Mouse (Mus musculus) kidney, postnatal 0 days (tissue): ENCODE data around the gene Gabbr2. TPM values are rescaled to one million over a fixed set of nuclear protein-coding genes. Genes with fewer than 3 reads are reported as not detected.

Experiments
- ATAC-seq: fragments of 200-750 bp; cut with Nextera tagmentation; replicated peaks from 2 replicates; pipeline ENCODE4 v1.8.0; 2017; ENCODE audit warnings: low read depth, moderate number of reproducible peaks, moderate TSS enrichment, moderate library complexity; ENCODE audit not compliant: low FRiP score
- DNase-seq: peaks from one replicate; pipeline ENCODE4 v3.0.0-alpha.2; 2016; ENCODE audit warnings: low spot score
- H3K27ac ChIP-seq: fragments of 300-500 bp; sonication (generic); 2 replicates; pipeline ENCODE4 v1.5.1; 2014; ENCODE audit warnings: mild to moderate bottlenecking
- H3K27me3 ChIP-seq: fragments of 300-500 bp; sonication (generic); 2 replicates; pipeline ENCODE4 v1.6.1; 2014; ENCODE audit warnings: low read length, mixed read lengths; ENCODE audit not compliant: insufficient read depth
- H3K36me3 ChIP-seq: fragments of 300-500 bp; sonication (generic); 2 replicates; pipeline ENCODE4 v1.6.1; 2014; ENCODE audit warnings: low read length, mixed read lengths; ENCODE audit not compliant: insufficient read depth
- H3K4me1 ChIP-seq: fragments of 300-500 bp; sonication (generic); replicated peaks from 2 replicates; pipeline ENCODE4 v1.6.1; 2014; ENCODE audit warnings: antibody characterized with exemption, low read length, mixed read lengths; ENCODE audit not compliant: insufficient read depth
- H3K4me2 ChIP-seq: fragments of 300-500 bp; sonication (generic); 2 replicates; pipeline ENCODE4 v1.6.1; 2014; ENCODE audit warnings: mild to moderate bottlenecking, low read length, moderate library complexity, mixed read lengths
- H3K4me3 ChIP-seq: fragments of 300-500 bp; sonication (generic); replicated peaks from 2 replicates; pipeline ENCODE4 v1.5.1; 2014; ENCODE audit warnings: low read depth, low read length
- H3K9ac ChIP-seq: fragments of 300-500 bp; sonication (generic); 2 replicates; pipeline ENCODE4 v1.6.1; 2014; ENCODE audit warnings: low read depth, low read length
- H3K9me3 ChIP-seq: fragments of 300-500 bp; sonication (generic); replicated peaks from 2 replicates; pipeline ENCODE4 v1.6.1; 2016; ENCODE audit warnings: low read length, inconsistent platforms, mixed read lengths
- CTCF ChIP-seq: IDR thresholded peaks from 2 replicates; pipeline ENCODE4 v1.5.1; 2016; ENCODE audit warnings: antibody characterized with exemption, low read depth, mild to moderate bottlenecking, moderate library complexity
- whole genome bisulfite sequencing: fragments of 180-500 bp; shearing (Covaris S2); extraction: QIAGEN DNeasy Blood & Tissue Kit; methylation state at CpG from one replicate; pipeline ENCODE4 v1.1.7; 2014; 5-methylcytosine and 5-hydroxymethylcytosine counted together
- polyA plus RNA-seq: library from polyadenylated mRNA; unstranded; fragments of >200 nt; fragmentation: Nextera tagmentation; extraction: Ambion mirVana; gene quantifications from 2 replicates; pipeline ENCODE4 v1.2.1, GENCODE M21; 2015

Gabbr2 gene
- polyA plus RNA-seq, 1 experiment from 2014 or later = 0.22 TPM

GRCm38 (mm10) chr4:46982912-46983311 is 8.8 kb downstream of the Gabbr2 start:
- Histone ChIP-seq H3K27me3 (no peaks in the 10 kb centered on the region), H3K9me3 (no peaks in the 10 kb centered on the region), H3K27ac (no peak overlapping the region), H3K4me1 (no peaks in the 10 kb centered on the region), H3K9ac (no peak overlapping the region), H3K36me3 (no peaks in the 10 kb centered on the region), H3K4me3 (no peak overlapping the region), H3K4me2 (no peak overlapping the region)
- no peak for TF ChIP-seq CTCF
- WGBS = 72% methylated on average over 5 of the region's 5 CpGs
- ATAC-seq (no peak), DNase-seq (no peak)

- no peaks in the 10 kb centered on the region for H3K4me1 ChIP-seq
- H3K36me3 ChIP-seq = no peaks in the 10 kb centered on the region
- WGBS = 81% methylated on average over 4 of the region's 4 CpGs
- DNase-seq = no peak
- ATAC-seq = no peak
- H3K9ac ChIP-seq = no peak overlapping the region
- H3K9me3 ChIP-seq = no peaks in the 10 kb centered on the region
- TF ChIP-seq CTCF = no peak
- no peak overlapping the region for H3K4me2 ChIP-seq
- no peak overlapping the region for H3K4me3 ChIP-seq
- no peak overlapping the region for H3K27ac ChIP-seq
- no peaks in the 10 kb centered on the region for H3K27me3 ChIP-seq
Measured at GRCm38 (mm10) chr4:46982094-46982493, 9.6 kb downstream of the Gabbr2 start.

- Histone ChIP-seq H3K4me3 (no peak overlapping the region), H3K27me3 (no peaks in the 10 kb centered on the region), H3K9me3 (no peaks in the 10 kb centered on the region), H3K4me1 (no peaks in the 10 kb centered on the region), H3K9ac (no peak overlapping the region), H3K36me3 (no peaks in the 10 kb centered on the region), H3K4me2 (no peak overlapping the region), H3K27ac (no peak overlapping the region)
- ATAC-seq (no peak), DNase-seq (no peak)
- TF ChIP-seq CTCF = no peak
- 87% methylated on average over 6 of the region's 6 CpGs for WGBS
Measured at GRCm38 (mm10) chr4:46978371-46978770, 13.3 kb downstream of the Gabbr2 start.

GRCm38 (mm10) chr4:46977161-46977560 is 14.5 kb downstream of the Gabbr2 start:
- no peaks in the 10 kb centered on the region for H3K36me3 ChIP-seq
- no peak overlapping the region for H3K9ac ChIP-seq
- H3K4me3 ChIP-seq = no peak overlapping the region
- no peak for ATAC-seq
- no peaks in the 10 kb centered on the region for H3K27me3 ChIP-seq
- 90% methylated on average over 7 of the region's 7 CpGs for WGBS
- no peaks in the 10 kb centered on the region for H3K9me3 ChIP-seq
- DNase-seq = no peak
- no peak overlapping the region for H3K27ac ChIP-seq
- no peaks in the 10 kb centered on the region for H3K4me1 ChIP-seq
- H3K4me2 ChIP-seq = no peak overlapping the region
- no peak for TF ChIP-seq CTCF

GRCm38 (mm10) chr4:46976671-46977071 is 15.0 kb downstream of the Gabbr2 start:
- Histone ChIP-seq H3K36me3 (no peaks in the 10 kb centered on the region), H3K27me3 (no peaks in the 10 kb centered on the region), H3K4me2 (no peak overlapping the region), H3K27ac (no peak overlapping the region), H3K9ac (no peak overlapping the region), H3K4me3 (no peak overlapping the region), H3K4me1 (no peaks in the 10 kb centered on the region), H3K9me3 (no peaks in the 10 kb centered on the region)
- 74% methylated on average over 11 of the region's 11 CpGs for WGBS
- no peak for TF ChIP-seq CTCF
- ATAC-seq (no peak), DNase-seq (no peak)

- no peak for TF ChIP-seq CTCF
- no peak overlapping the region for H3K27ac ChIP-seq
- H3K36me3 ChIP-seq = no peaks in the 10 kb centered on the region
- no peaks in the 10 kb centered on the region for H3K4me1 ChIP-seq
- 60% methylated on average over 10 of the region's 10 CpGs for WGBS
- no peak overlapping the region for H3K4me2 ChIP-seq
- no peak overlapping the region for H3K4me3 ChIP-seq
- H3K27me3 ChIP-seq = no peaks in the 10 kb centered on the region
- H3K9ac ChIP-seq = no peak overlapping the region
- ATAC-seq = no peak
- DNase-seq = no peak
- no peaks in the 10 kb centered on the region for H3K9me3 ChIP-seq
Measured at GRCm38 (mm10) chr4:46973322-46973721, 18.4 kb downstream of the Gabbr2 start.

GRCm38 (mm10) chr4:46967981-46968380 is 23.7 kb downstream of the Gabbr2 start:
- Histone ChIP-seq H3K4me1 (no peaks in the 10 kb centered on the region), H3K4me2 (no peak overlapping the region), H3K27me3 (no peaks in the 10 kb centered on the region), H3K9ac (no peak overlapping the region), H3K36me3 (no peaks in the 10 kb centered on the region), H3K9me3 (no peaks in the 10 kb centered on the region), H3K27ac (no peak overlapping the region), H3K4me3 (no peak overlapping the region)
- DNase-seq = no peak
- no peak for TF ChIP-seq CTCF
- ATAC-seq = no peak
- 36% methylated on average over 10 of the region's 10 CpGs for WGBS
